ENCODE assay signal across 8 mouse cellular contexts in the genomic region with DNA sequence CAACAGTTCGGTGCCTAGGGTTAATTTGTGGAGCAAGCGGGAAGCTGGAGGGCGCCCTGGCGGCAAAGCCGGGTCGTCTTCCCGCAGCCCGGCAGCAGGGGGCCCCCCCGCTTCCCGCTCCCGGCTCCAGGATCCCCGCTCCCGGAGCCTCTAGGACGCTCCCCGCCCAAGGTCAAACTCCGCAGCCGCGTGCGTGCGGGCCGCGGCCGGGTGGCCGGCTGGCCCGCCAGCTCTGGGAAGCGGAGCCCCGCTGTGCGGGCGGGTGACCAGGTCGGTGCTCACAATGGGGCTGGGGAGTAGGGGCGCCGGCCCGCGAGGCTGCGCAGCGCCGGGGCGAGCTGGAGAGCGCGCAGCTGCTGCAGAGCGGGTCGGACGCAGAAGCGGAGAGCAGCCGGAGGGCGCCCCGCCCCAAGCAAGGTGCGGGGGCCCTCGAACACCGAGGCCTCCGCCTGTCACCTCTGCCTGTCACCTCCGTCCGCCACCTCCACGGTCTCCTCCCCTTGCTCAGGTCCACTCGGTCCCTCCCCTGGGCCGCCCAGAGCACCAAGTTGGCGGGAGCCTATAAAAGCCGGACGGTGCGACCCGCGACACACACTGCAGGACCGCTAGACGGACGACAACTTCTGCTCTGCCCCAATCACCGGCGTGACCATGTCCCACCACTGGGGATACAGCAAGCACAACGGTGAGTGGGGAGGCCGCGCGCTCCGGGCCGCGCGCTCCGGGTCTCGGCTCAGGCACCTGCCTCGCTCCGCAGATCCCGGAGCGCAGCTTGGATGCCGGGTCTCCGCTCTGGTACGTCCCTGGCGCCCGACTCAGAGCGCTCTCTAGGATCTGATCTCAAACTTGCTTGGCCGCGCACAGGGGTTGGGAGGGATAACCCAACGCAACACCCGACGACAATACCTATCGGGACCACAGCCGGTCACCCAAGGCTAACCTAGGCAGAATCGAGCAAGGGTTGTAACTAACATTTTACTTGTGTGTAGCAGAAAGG. TPM values are rescaled to one million over a fixed set of nuclear protein-coding genes. Genes with fewer than 3 reads are reported as not detected.
A peak's percentile ranks its signal among the peaks of the same experiment; 100 is the strongest.
DNase-seq lines count a peak whose midpoint lies in the region; ATAC-seq lines count a peak whose summit lies in the region.

Car2 (plus strand) TSS at position 172 of the 997 bp plus-strand sequence.

- H3K4me2 ChIP-seq in hindbrain, embryonic 13.5 days, result peak within 1 kb of the TSS; percentile 77

- H3K36me3 ChIP-seq in hindbrain, embryonic 13.5 days, result no peaks in the 10 kb centered on the region

- peak; percentile 56 for DNase-seq in WW6 (ENCODE audit: low read depth, low spot score)
- DNase-seq in cerebellum, postnatal 36 days, result peak; percentile 58 to 71
- peak; percentile 56 to 60 for DNase-seq in frontal cortex, postnatal 36 days (ENCODE audit: low spot score in 2 of 2)
- DNase-seq in left cerebral cortex, adult 11 months (ENCODE audit: low spot score), result peak; percentile 57
- DNase-seq in lung, postnatal 36 days, result peak; percentile 81
- peak; percentile 87 for DNase-seq in retina, postnatal 1 day
- DNase-seq in urinary bladder, postnatal 25 days (ENCODE audit: low spot score), result peak; percentile 62

- H3K27ac ChIP-seq in hindbrain, embryonic 13.5 days, result peak within 1 kb of the TSS; percentile 64

- peak within 1 kb of the TSS; percentile 78 for H3K4me3 ChIP-seq in hindbrain, embryonic 13.5 days

- H3K9me3 ChIP-seq in hindbrain, embryonic 13.5 days, result no peaks in the 10 kb centered on the region

- H3K4me1 ChIP-seq in hindbrain, embryonic 13.5 days (replicated peaks), result no peaks in the 10 kb centered on the region

- peak; percentile 93 for ATAC-seq in hindbrain, embryonic 13.5 days (ENCODE audit: low FRiP score)

- WGBS in hindbrain, embryonic 13.5 days, result under 1% methylated on average over 75 of the region's 95 CpGs

- peak within 1 kb of the TSS; percentile 79 for H3K9ac ChIP-seq in hindbrain, embryonic 13.5 days

- H3K27me3 ChIP-seq in hindbrain, embryonic 13.5 days, result peaks cover 9% of the 10 kb centered on the region

RNA-seq across cellular contexts. Expression of gene Car2, which starts in this region (rescaled TPM):
- polyA plus RNA-seq in hindbrain, embryonic 13.5 days (2015; fragmentation: Nextera tagmentation; extraction: Ambion mirVana), result 29.6 and 31.4 TPM in 2 replicates

Comparison
In these comparisons a context has a peak if more than half of its experiments do, and no peak if none do; other contexts are left out.
1. Peak in every context shown above with its lines: DNase-seq, ATAC-seq, H3K4me3 ChIP-seq and H3K27ac ChIP-seq.